Mouse (Mus musculus) heart, embryonic 14.5 days (tissue): Measurements from ENCODE around the gene Mef2d. TPM values are rescaled to one million over a fixed set of nuclear protein-coding genes. Genes with fewer than 3 reads are reported as not detected.

ENCODE experiments used
- ATAC-seq: fragments of 200-750 bp; cut with Nextera tagmentation; 2 replicates; pipeline ENCODE4 v1.8.0; 2017; ENCODE audit warnings: low read depth, moderate TSS enrichment; ENCODE audit not compliant: insufficient number of reproducible peaks, insufficient read depth, low FRiP score
- H3K27ac ChIP-seq, 2 experiments: fragments of 200-500 bp in 1 of 2; fragments of 300-500 bp in 1 of 2; sonication (generic) in 1 of 2; replicated peaks in 1 of 2; 2 replicates each; pipeline ENCODE4 v1.5.1; 2012 to 2014; ENCODE audit warnings: low read depth in 2 of 2, low read length in 2 of 2, control low read depth in 1 of 2, mild to moderate bottlenecking in 1 of 2, mixed read lengths in 1 of 2; ENCODE audit not compliant: control insufficient read depth in 1 of 2, insufficient read depth in 1 of 2
- H3K27me3 ChIP-seq: fragments of 300-500 bp; sonication (generic); 2 replicates; pipeline ENCODE4 v1.6.1; 2014; ENCODE audit warnings: mild to moderate bottlenecking, low read length, control low read depth; ENCODE audit not compliant: control insufficient read depth, insufficient read depth
- H3K36me3 ChIP-seq: fragments of 300-500 bp; sonication (generic); 2 replicates; pipeline ENCODE4 v1.6.1; 2014; ENCODE audit warnings: mild to moderate bottlenecking, control low read depth, low read length, mixed read lengths; ENCODE audit not compliant: control insufficient read depth, insufficient read depth
- H3K4me1 ChIP-seq, 2 experiments: fragments of 200-500 bp in 1 of 2; fragments of 300-500 bp in 1 of 2; sonication (generic) in 1 of 2; 2 replicates each; pipeline ENCODE4 v1.6.1; 2012 to 2014; ENCODE audit warnings: low read length in 2 of 2, control low read depth in 1 of 2, mixed read lengths in 1 of 2; ENCODE audit not compliant: control insufficient read depth in 2 of 2, insufficient read depth in 2 of 2
- H3K4me2 ChIP-seq: fragments of 300-500 bp; sonication (generic); 2 replicates; pipeline ENCODE4 v1.6.1; 2014; ENCODE audit warnings: mild to moderate bottlenecking, low read length
- H3K4me3 ChIP-seq, 2 experiments: fragments of 200-500 bp in 1 of 2; fragments of 300-500 bp in 1 of 2; sonication (generic) in 1 of 2; 2 replicates each; pipeline ENCODE4 v1.5.1; 2012 to 2014; ENCODE audit warnings: low read length in 2 of 2, mild to moderate bottlenecking in 2 of 2, control low read depth in 1 of 2, low read depth in 1 of 2, moderate library complexity in 1 of 2; ENCODE audit not compliant: control insufficient read depth in 1 of 2, insufficient read depth in 1 of 2
- H3K9ac ChIP-seq: fragments of 300-500 bp; sonication (generic); 2 replicates; pipeline ENCODE4 v1.6.1; 2014; ENCODE audit warnings: mild to moderate bottlenecking, low read length
- H3K9me3 ChIP-seq: fragments of 300-500 bp; sonication (generic); 2 replicates; pipeline ENCODE4 v1.6.1; 2016; ENCODE audit warnings: low read length, control low read depth; ENCODE audit not compliant: control insufficient read depth
- WGBS: fragments of 180-500 bp; shearing (Covaris S2); extraction: QIAGEN DNeasy Blood & Tissue Kit; methylation state at CpG from one replicate; pipeline ENCODE4 v1.1.7; 2014; 5-methylcytosine and 5-hydroxymethylcytosine counted together
- polyA plus RNA-seq: library from polyadenylated mRNA; unstranded; fragments of >200 nt; fragmentation: Nextera tagmentation; extraction: Ambion mirVana; gene quantifications from 2 replicates; pipeline ENCODE4 v1.2.1, GENCODE M21; 2014

Mef2d gene
- polyA plus RNA-seq, 1 experiment from 2014 or later = 52.1 TPM

- WGBS = 25% methylated on average over 2 of the region's 2 CpGs
Observed at GRCm38 (mm10) chr3:88210121-88210520, 67.9 kb downstream of the Mef2d start.

GRCm38 (mm10) chr3:88210918-88211317 lies 68.7 kb downstream of the Mef2d start:
- Histone ChIP-seq H3K4me2 (no peak overlapping the region), H3K4me1 (peaks cover 0 to 9% of the 10 kb centered on the region in 2 experiments; a peak in 2 of 4 replicates), H3K27me3 (peaks cover 100% of the 10 kb centered on the region), H3K4me3 (no peak overlapping the region), H3K36me3 (no peaks in the 10 kb centered on the region), H3K27ac (no peak overlapping the region), H3K9me3 (no peaks in the 10 kb centered on the region), H3K9ac (no peak overlapping the region)
- no peak for ATAC-seq
- WGBS = 14% methylated on average over 2 of the region's 2 CpGs

More at GRCm38 (mm10) chr3:88210121-88210520, 67.9 kb downstream of the Mef2d start:
- H3K27me3 ChIP-seq = peaks cover 100% of the 10 kb centered on the region
- H3K9ac ChIP-seq = no peak overlapping the region
- peaks cover 0 to 9% of the 10 kb centered on the region in 2 experiments; a peak in 2 of 4 replicates for H3K4me1 ChIP-seq
- H3K36me3 ChIP-seq = no peaks in the 10 kb centered on the region
- ATAC-seq = no peak
- no peak overlapping the region for H3K27ac ChIP-seq
- no peak overlapping the region for H3K4me2 ChIP-seq
- H3K4me3 ChIP-seq = no peak overlapping the region
- no peaks in the 10 kb centered on the region for H3K9me3 ChIP-seq

- H3K36me3 ChIP-seq = no peaks in the 10 kb centered on the region
- H3K9me3 ChIP-seq = no peaks in the 10 kb centered on the region
- H3K4me3 ChIP-seq = no peak overlapping the region
- no peak overlapping the region for H3K4me2 ChIP-seq
- H3K27me3 ChIP-seq = peaks cover 100% of the 10 kb centered on the region
- 9% methylated on average over 1 of the region's 1 CpGs for WGBS
- H3K27ac ChIP-seq = no peak overlapping the region
- H3K9ac ChIP-seq = no peak overlapping the region
- peaks cover 0 to 9% of the 10 kb centered on the region in 2 experiments; a peak in 2 of 4 replicates for H3K4me1 ChIP-seq
- ATAC-seq = no peak
Observed at GRCm38 (mm10) chr3:88212356-88212755, 70.2 kb downstream of the Mef2d start.

- Histone ChIP-seq H3K4me3 (no peak overlapping the region), H3K36me3 (no peaks in the 10 kb centered on the region), H3K9me3 (no peaks in the 10 kb centered on the region), H3K9ac (no peak overlapping the region), H3K4me1 (peaks cover 0 to 9% of the 10 kb centered on the region in 2 experiments; a peak in 2 of 4 replicates), H3K27me3 (peaks cover 99% of the 10 kb centered on the region), H3K27ac (no peak overlapping the region), H3K4me2 (no peak overlapping the region)
- no peak for ATAC-seq
- 7% methylated on average over 2 of the region's 2 CpGs for WGBS
Observed at GRCm38 (mm10) chr3:88213019-88213418, 70.8 kb downstream of the Mef2d start.

GRCm38 (mm10) chr3:88214197-88214938 lies 72.2 kb downstream of the Mef2d start:
- H3K27me3 ChIP-seq = peaks cover 98% of the 10 kb centered on the region
- H3K4me1 ChIP-seq = peaks cover 0 to 9% of the 10 kb centered on the region in 2 experiments; a peak in 2 of 4 replicates
- H3K4me2 ChIP-seq = peak overlapping the region; percentile 68
- 1% methylated on average over 41 of the region's 42 CpGs for WGBS
- H3K4me3 ChIP-seq = peak overlapping the region in 1 of 2 experiments; percentile 37; a peak in 2 of 4 replicates
- ATAC-seq = no peak
- no peaks in the 10 kb centered on the region for H3K36me3 ChIP-seq
- no peaks in the 10 kb centered on the region for H3K9me3 ChIP-seq
- no peak overlapping the region for H3K9ac ChIP-seq
- no peak overlapping the region for H3K27ac ChIP-seq

- WGBS = 1% methylated on average over 48 of the region's 48 CpGs
- no peak overlapping the region for H3K9ac ChIP-seq
Observed at GRCm38 (mm10) chr3:88214971-88215552, 72.9 kb downstream of the Mef2d start.

GRCm38 (mm10) chr3:88215553-88216004 lies 73.4 kb downstream of the Mef2d start:
- peak overlapping the region; percentile 68 for H3K4me2 ChIP-seq
- peaks cover 0 to 9% of the 10 kb centered on the region in 2 experiments; a peak in 2 of 4 replicates for H3K4me1 ChIP-seq
- peaks cover 98% of the 10 kb centered on the region for H3K27me3 ChIP-seq
- WGBS = under 1% methylated on average over 23 of the region's 23 CpGs
- no peaks in the 10 kb centered on the region for H3K36me3 ChIP-seq
- peak overlapping the region; percentile 20 to 37 for H3K4me3 ChIP-seq
- H3K9ac ChIP-seq = peak overlapping the region; percentile 28; the same call in 1 of the 2 replicates
- ATAC-seq = no peak
- no peaks in the 10 kb centered on the region for H3K9me3 ChIP-seq
- no peak overlapping the region for H3K27ac ChIP-seq

More at GRCm38 (mm10) chr3:88214971-88215552, 72.9 kb downstream of the Mef2d start:
- H3K36me3 ChIP-seq = no peaks in the 10 kb centered on the region
- H3K4me3 ChIP-seq = peak overlapping the region; percentile 20 to 37
- H3K9me3 ChIP-seq = no peaks in the 10 kb centered on the region
- peaks cover 0 to 9% of the 10 kb centered on the region in 2 experiments; a peak in 2 of 4 replicates for H3K4me1 ChIP-seq
- H3K4me2 ChIP-seq = peak overlapping the region; percentile 68
- no peak for ATAC-seq
- H3K27me3 ChIP-seq = peaks cover 98% of the 10 kb centered on the region
- no peak overlapping the region for H3K27ac ChIP-seq
